Mouse (Mus musculus) megakaryocyte, embryonic 14.5 days (primary cell): Measurements from ENCODE around the gene Ncoa4.
"Not testable (repeated sequence)": the region's sequence is repeated elsewhere in the genome, so short reads cannot be mapped to it uniquely, and the experiment has no call there.

ENCODE experiments used
- FLI1 ChIP-seq: IDR thresholded peaks from 2 replicates; pipeline ENCODE4 v1.6.1; 2012; ENCODE audit warnings: low read length, inconsistent platforms, mixed read lengths
- GATA1 ChIP-seq: IDR thresholded peaks from 3 replicates; pipeline ENCODE4 v1.6.1; 2012; ENCODE audit warnings: mixed read lengths, low read length, inconsistent platforms, borderline replicate concordance

DNA sequence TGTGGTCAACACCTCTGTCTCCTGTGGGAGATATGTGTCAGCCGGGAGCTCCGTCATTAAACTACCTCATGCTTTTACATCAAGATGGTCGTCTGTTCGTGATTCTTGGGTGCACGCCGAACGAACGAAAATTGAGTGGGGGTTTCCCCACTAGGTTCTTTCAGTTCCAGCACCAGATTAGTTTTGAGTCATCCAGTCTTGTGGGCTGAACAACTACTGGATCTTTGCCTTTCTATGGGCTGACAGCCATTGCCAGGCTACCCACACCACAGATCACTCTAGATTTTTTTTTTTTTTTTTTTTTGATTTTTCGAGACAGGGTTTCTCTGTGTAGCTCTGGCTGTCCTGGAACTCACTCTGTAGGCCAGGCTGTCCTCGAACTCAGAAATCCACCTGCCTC, 47.5 kb upstream of the Ncoa4 start:
- TF ChIP-seq GATA1, FLI1: not testable (repeated sequence)
